Mouse (Mus musculus) right cerebral cortex, postnatal 25 days (tissue): ENCODE data around the gene Por.

Experiments
- DNase-seq: peaks from one replicate; pipeline ENCODE4 v3.0.0; 2022

Gene Por

DNA sequence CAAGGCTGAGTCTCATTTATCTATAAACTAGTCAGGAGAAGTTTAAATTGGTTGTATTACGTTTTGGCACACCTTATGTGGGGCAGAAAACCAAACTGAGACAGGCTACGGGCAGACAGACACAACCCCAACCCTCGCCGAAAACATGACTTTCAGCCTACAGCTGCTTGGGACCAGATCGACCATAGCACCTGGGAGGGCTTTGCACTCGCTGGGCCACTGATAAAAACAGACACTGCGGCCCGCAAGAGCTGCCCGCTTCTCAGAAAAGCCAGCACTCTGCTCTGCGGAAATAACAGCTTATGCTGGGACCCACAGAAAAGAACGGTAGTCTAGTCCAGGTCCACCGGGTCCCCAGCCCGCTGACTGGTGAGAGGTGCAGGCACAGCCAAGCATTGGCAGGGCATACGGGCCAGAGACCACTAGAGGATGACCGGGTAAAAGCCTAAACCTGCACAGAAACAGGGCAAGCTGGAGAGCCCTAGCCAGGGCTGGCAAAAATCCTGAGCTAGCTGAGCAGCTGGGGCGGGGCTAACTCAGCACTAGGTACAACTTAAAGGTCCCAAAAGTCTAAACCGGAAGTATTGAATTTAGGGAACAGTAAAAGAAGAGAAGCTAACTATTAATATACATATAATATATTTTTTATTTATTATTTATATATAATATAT is 12.0 kb upstream of the Por start:
- no peak for DNase-seq

DNA sequence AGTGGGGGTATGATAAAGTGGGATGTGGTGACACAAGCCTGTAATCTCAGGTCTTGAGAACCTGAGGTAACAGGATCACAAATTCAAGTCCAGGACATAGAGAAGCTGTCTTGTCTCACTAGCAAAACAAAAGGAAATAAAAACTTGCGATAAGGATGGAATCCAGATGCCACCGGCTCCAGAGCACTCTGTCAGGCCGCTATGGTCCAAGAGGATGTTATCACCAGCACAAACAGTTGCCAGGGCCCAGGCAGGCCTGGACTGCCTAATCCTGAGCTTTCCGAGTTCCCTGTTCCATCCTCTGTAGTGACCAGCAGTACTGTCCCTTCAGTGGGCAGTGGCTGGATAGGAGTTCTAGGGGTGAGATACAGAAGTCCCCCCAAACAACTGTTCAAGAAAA is 9.9 kb upstream of the Por start:
- DNase-seq, result no peak

DNA sequence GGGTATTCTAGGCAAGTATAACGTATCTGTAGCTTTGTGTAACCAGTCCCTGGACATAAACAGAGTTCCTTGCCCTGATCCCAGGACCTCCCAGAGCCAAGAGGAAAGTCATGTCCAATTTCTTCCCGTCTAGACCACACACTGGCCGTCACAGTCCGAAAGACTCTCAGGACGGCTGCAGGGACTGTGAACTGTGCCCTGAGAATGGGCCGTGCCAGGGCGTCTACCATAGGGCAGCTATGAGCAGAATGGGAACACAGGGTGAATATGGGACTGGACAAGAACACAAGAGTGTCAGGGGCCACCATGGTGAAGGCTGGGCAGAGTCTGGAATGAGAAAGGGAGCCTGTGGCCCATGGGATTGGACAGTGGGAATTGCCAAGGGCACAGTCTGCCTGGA is 9.3 kb upstream of the Por start:
- no peak for DNase-seq

DNA sequence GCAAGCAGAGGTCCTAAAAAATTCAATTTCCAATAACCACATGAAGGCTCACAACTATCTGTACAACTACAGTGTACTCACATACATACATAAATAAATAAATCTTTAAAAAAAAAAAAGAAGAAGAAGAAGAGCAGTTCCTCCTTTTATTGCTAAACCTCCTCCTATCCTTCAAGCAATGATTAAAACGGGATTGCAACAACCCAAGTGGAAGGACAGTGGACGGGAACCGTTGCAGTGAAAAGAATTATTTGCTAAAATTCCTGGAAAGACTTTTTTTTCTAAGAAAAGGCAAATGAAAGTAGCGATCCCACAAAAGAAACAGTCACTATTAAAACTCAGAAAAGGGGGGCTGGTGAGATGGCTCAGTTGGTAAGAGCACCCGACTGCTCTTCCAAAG is 2.9 kb upstream of the Por start:
- DNase-seq, result no peak

DNA sequence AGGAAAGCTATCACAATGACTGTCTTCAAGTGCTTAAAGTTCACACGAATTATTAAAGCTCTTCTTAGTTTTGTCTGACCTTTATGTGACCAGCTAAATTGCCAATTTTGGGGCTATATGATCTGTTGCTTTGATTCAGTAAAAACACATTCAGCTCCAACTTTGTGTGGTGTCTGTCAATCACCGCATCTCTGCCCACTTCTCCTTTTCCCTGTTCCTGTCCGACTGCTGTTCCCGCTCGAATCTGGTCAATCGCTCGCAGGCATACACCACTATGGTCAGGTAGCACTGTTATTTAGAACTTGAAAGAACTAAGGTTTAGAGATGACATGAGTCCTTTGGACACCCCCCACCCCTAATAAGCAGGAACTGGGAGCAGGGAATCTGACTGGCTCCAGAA is 1.8 kb upstream of the Por start:
- no peak for DNase-seq

DNA sequence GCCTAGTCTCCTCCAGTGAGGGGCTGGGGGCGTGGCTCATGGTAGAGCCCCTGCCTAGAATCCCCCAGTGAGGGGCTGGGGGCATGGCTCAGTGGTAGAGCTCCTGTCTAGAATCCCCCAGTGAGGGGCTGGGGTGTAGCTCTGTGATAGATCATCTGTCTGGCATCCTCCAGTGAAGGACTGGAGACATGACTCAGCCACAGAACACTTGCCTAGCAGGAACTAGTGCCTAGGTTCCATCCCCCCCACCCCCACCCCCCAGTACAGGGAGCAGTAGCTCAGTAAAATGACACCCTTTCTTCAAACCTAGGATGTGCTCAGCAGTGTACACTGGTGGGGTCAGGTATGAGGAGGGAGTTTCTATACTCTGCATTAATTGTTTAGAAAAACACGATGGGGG is 1.0 kb downstream of the Por start:
- DNase-seq, result no peak

DNA sequence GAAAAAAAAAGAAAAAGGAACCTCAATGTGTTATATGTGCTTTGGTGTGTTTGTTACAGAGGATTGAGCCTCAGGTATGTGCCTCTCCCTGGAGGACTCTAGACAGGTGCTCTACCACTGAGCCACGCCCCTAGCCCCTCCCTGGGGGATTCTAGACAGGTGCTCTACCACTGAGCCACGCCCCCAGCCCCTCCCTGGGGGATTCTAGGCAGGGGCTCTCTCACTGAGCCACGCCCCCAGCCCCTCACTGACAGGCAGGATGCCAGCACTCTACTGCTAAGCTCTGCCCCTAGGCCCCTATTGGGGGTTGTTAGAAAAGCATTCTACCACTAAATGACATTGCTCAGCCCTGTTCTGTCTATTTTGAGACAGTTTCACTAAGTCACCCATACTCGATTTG is 2.7 kb downstream of the Por start:
- no peak for DNase-seq

DNA sequence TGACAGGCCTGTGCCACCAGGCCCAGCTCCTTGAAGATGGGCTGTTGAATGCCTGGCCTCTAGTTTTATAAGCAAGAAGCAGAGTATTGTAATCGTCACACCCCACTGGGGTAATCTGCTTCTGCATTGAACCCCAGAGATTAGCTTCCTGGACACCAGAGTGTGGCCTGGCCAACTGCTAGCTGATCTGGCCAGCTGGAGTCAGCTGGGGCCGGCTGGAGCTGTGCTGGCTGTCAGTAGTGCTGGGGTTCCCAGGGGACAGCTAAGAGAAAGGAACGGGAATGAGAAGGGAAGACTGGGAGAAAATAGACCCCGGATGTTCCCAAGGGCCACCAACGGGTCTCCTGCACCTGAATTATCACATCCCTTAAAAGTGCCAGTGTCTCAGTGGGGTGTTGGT is 3.1 kb downstream of the Por start:
- DNase-seq, result no peak

DNA sequence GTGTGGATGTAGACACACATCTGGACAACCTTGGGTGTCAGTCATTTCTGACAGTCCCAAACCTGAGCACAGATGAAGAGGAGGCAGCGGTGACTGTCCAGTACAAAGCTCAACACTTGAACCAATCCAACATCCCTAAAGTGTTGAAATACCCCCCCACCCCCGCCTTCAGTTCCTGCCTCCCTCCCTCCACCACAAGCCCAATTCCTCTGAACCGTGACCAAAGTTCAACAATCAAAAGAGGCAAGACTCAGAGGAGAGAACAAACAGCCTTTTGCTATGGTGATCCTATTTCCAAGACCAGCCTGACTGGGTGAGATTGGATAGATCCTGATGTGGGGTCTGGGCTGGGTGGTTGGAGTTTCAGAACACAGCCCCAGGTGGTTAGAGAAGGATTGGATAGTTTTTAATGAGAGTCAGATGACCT is 4.5 kb downstream of the Por start:
- DNase-seq, result no peak

DNA sequence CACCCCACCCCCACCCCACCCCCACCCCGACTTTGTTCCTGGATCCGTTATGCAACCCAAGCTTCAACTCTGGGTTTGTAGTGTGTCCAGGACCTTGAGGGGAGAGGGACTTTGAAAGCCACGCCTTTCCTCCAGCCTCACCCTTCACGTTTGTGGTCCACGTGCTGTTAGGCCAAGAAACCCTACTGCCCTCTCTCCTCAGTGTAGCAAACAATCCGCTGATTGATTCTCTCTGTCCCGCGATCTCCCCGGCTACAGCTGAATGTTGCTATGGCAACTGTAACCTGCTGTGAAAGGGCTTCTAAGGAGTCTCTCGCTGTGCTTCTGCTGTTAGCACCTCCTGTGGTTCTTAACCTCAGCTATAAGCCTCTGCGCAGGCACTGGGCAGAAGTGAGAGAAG is 5.0 kb downstream of the Por start:
- peak; percentile 56 for DNase-seq

DNA sequence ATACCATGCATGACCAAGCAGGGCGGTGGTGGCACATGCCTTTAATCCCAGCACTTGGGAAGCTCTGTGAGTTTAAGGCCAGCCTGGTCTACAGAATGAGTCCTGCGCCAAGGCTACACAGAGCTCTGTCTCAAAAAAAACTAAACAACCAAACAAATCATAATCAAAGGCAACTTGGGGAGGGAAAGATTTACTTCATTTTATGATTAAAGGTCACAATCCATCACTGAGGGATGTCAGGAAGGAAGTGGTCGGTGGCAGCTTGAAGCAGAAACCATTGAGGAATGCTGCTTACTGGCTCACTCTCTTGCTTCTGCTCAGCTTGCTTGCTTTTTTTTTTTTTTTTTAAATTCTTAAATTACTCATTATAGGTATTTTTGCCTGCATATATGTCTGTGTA is 6.9 kb downstream of the Por start:
- no peak for DNase-seq

DNA sequence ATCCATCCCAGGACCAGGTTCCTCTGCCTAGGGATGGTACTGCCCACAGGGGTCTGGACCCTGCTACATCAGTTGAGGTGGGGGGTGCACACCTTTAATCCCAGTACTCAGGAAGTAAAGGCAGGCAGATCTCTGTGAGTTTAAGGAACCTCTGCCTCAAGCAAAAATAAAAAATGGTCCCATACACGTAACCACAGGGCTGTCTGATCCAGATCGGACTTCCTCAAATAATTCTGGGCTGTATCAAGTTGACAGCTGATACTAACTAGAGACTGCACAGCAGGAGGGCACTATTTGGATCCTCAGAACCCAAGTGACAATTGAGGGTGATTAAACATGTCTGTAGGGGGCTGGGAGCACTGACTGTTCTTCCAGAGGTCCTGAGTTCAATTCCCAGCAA is 7.4 kb downstream of the Por start:
- DNase-seq, result no peak

DNA sequence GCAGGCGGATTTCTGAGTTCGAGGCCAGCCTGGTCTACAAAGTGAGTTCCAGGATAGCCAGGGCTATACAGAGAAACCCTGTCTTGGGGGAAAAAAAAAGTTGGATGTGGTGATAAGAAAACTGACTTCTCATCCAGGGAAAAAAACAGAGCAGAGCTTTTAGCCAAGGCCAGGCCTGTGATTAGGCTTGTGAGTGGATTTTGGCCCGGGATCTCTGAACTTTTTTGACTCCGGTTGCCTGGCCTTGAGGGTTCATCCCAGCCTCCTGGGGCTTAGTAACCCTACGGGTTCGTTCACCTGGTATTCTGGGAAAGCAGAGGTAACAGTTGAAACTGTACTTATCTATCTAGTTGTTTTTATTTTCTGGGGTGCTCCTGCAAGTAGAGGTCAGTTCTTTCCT is 8.6 kb downstream of the Por start:
- no peak for DNase-seq

DNA sequence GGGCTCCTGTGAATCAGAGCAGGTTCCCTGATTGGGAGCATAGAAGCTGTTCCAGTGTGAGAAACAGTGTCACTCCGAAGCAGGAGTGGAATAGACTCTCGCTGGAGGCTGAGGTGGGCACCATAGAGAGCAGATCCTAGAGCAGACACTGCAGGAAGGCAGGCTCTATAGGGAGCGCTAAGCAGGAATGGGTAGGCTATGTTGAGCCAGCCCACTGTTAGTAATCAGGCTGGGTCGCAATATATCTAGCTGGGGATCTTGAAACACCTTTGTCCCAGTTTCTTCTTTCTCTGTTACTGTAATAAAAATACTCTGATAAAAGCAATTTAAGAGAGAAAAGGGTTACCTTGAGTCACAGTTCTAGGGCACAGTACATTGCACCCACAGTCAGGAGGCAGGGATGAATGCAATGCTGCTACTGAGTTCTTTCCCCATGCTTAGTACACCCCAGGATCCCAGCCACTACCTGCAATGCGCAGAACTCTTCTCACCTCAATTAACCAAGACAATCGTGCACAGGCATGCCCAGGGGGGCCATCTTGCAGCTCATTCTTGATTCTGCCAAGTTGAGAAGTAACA is 11.2 kb downstream of the Por start:
- DNase-seq, result no peak

DNA sequence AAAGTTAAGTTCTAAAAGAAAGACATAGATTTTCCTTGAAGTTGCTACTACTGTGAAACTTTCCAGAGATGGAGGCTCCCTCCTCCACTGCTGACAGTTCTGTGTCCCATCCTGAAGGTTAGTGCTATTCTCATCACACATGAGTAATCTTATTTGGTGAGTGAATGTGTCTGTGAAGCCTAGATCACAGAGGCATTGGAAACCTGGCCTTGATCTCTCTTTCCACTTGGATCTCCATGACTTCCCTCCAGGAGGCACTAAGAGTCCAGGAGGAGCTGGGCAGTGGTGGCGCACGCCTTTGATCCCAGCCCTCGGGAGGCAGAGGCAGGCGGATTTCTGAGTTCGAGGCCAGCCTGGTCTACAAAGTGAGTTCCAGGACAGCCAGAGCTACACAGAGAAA is 12.2 kb downstream of the Por start:
- DNase-seq, result no peak

DNA sequence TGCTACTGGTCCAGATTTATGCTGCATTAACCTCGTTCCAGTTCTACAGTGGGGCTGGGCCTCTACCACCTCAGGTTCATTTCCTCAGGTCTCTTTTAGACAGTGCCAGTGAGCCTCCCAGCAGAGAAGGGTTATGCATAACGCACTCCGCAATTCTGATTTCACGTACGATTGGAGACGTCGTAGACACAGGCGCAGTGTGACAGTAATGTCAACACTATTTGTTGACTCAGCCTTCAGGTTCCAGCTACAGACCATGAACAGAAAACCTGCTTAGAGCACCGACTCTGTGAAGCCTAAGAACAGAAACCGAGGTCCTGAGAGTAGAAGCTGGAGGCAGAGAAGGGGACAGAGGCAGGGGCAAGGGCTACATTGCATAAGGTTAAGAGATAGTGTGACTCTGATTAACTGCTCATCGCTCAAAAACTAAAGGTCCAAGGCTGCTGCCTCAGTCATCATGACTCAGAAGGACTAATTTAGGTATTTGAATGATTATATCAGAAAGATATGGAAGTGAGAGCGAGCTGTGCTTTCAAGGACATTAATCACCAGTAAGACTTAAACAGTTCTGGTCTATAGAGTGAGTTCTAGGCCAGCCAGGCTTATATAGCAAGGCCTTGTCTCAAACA is 13.2 kb downstream of the Por start:
- DNase-seq, result no peak

DNA sequence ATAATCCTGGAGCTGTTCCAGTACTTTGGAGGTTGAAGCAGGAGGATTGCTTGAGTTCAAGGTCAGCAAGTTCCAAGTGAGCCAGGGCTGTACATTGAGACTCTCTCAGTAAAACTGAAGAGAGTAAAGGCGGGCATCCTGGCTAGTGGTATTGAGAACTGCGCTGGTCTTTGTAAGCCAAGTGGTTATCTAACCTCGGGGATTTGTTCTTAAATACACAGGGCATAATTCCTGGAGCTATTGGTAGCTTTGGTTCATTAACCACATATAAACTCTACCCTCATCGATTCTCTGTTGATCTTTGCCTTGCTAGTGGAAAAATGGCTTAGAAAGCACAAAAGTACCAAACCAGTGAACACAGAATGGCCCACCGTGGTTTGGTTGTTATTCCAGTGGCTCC is 20.6 kb downstream of the Por start:
- no peak for DNase-seq

DNA sequence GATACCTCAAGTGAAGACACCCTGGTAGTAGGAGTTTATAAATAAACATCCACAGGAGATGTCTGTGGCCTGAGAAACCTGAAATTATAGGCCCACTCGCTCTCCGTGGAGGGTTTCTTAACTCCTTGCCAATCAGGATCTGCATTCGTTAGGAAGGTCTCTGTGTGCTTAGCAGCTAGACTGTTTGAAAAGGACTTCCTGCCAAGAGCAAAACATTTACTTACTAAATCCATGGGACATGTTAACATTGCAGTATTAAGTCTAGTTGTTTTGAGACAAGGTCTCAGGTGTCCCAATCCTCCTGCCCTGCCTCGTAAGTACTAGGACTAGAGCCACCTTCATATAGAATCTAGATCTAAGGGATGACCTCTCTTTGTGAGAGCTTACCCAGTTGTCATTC is 21.4 kb downstream of the Por start:
- DNase-seq, result no peak

DNA sequence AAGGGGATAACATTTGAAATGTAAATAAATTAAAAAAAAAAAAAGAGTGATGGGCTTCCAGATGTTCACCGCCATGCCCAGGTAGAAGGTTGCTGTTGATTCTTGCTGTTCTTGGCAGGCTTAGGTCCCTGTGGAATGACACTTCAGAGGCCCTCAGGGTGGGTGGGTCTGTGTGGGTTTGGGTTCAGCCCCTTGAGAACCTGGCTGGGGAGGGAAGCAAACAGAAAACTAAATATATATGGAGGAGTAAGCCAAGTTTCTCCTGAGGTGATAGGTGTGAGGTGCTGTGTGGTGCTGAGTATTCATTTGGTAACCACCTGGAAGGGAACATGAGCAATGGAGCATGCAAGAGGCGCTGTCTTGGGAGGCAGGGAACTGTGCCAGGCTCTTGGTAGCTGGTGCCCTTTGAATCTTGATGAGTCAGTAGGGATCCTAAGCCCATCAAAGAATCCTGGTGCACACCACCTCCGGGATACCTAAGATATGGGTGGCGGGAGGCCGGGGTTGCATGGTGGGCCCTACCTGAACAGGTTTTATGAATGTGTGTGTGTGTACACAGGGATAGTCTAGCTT is 23.5 kb downstream of the Por start:
- DNase-seq, result no peak

DNA sequence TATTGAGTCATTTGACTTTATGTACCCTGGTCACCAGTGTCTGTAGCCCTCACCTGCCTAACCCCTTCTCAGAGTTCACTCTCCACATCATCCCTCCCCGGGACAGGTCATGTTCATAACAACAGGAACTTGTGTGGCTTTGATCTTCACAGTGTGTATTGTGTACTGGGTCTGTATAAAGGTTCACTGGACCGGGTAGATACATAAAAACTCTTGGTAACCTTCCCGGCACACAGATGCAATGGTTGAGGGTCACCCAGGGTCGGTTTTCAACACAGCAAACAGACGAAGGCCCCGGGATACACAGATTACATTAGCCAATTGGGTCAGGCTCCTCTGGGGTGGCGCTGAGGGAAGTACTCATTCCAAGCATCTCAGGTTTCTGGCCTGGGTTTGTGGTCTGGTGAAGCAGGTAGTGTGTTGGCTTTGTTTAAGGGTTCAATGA is 25.5 kb downstream of the Por start:
- DNase-seq, result no peak

DNA sequence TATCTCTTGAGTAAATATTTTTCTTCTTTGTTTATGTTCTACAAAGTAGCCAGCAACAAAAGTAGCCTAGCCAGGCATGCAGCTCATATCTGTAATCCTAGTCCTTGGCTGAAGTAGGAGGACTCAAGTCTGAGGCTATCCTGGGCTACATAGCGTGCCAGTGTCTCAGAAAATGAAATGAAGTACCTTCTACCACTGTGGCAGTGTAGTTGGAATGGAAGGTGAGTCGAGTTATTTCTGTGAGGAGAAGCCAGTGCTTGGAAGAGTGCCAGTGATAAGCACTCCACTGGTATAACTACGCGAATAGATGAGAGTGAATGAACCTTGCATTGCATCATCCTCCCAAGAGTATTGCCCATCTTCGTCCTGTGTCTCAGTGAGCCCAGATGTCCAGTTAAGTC is 27.9 kb downstream of the Por start:
- no peak for DNase-seq

DNA sequence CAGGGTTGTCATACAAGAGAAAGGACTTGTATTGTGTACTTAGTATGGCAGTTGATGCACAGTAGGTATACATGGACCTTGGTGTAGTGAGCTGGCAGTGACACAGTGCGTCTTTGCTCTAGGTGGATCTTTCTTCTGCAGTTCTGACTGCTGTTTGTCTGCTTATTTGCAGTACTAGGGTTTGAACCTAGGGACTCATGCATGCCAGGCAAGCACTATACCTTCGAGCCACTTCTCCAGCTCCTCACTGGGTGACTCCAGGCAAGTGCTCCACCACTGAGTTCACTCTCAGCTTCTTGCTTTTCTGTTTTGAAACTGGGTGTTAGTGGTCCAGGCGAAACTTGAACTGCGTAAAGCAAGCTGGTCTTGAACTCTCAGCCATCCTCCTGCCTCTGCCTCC is 31.8 kb downstream of the Por start:
- DNase-seq, result no peak

DNA sequence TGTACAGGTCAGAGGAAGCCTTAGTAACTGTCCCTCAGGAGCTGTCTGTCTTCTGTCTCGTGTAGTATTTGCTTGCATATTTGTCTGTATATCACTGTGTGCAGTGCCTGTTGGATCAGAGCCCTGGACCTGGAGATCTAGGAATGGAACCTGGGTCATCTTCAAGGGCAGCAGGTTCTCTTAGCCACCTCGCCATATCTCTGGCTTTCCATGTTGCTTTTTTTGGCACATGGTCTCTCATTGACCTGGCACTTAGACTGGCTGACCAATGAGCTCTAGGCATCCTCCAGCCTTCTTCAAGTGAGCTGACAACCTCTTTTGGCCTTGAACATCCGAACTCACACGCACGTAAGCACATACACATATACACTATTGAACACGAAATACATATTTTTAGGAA is 32.4 kb downstream of the Por start:
- no peak for DNase-seq

DNA sequence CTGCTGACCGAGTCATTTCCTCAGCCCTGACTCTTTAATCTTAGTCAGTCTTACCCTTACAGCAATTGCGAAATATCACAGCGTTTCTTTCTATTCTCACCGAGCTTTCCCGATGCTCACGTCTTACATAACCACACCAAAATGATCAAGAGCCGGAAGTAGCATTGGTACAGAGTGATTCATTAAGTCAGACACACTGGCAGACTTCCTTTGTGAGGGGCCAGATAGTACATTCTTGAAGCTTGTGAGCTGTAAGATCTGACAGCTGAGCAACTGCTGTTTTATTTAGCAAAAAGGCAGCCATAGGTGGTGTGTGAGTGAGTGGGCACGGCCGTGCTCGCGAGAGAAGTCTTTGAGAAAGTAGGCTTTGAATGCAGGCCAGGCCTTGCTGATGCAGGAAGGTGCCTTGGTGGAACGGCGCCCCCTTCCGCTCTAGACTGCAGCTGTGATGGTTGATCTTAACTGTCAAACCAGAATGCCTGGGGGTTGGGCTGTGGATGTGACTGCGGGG is 32.9 kb downstream of the Por start:
- peak; percentile 65 for DNase-seq
